Mouse (Mus musculus) brain, embryonic 14.5 days (tissue): ENCODE results near the gene Kidins220.

Experiments used
- CTCF ChIP-seq: fragments of 200-500 bp; IDR thresholded peaks from 2 replicates; pipeline ENCODE4 v1.5.1; 2012; ENCODE audit warnings: inconsistent platforms, mild to moderate bottlenecking, moderate library complexity, borderline replicate concordance; ENCODE audit not compliant: insufficient read depth, insufficient read length; ENCODE audit errors: extremely low read depth
- POLR2A ChIP-seq: fragments of 200-500 bp; IDR thresholded peaks from 2 replicates; pipeline ENCODE4 v1.6.1; 2012; ENCODE audit warnings: mild to moderate bottlenecking, inconsistent platforms, borderline replicate concordance; ENCODE audit not compliant: poor library complexity, insufficient read depth, insufficient read length, severe bottlenecking; ENCODE audit errors: extremely low read depth

- no peak for TF ChIP-seq CTCF
- no peak for TF ChIP-seq POLR2A
Observed at GRCm38 (mm10) chr12:25095538-25095937, 120.8 kb downstream of the Kidins220 start.
